ENCODE assay signal across 8 mouse cellular contexts in genomic region chr19:41442608-41442969, GRCm38 (mm10). TPM values are rescaled to one million over a fixed set of nuclear protein-coding genes. Genes with fewer than 3 reads are reported as not detected.
DNase-seq lines count a peak whose midpoint lies in the region; ATAC-seq and TF ChIP-seq lines count a peak whose summit lies in the region.

No protein-coding gene starts in this region.

- no peaks in the 10 kb centered on the region for H3K36me3 ChIP-seq in intestine, postnatal 0 days (ENCODE audit: control insufficient read depth, insufficient read depth)
- H3K36me3 ChIP-seq in liver, postnatal 0 days (replicated peaks; ENCODE audit: insufficient read depth, low read length) = no peaks in the 10 kb centered on the region
- H3K36me3 ChIP-seq in neural tube, embryonic 11.5 days (ENCODE audit: control insufficient read depth, insufficient read depth, low read length) = no peaks in the 10 kb centered on the region

- no peaks in the 10 kb centered on the region for H3K27me3 ChIP-seq in intestine, postnatal 0 days (replicated peaks; ENCODE audit: control insufficient read depth, insufficient read depth, low read length)
- no peaks in the 10 kb centered on the region for H3K27me3 ChIP-seq in liver, postnatal 0 days (ENCODE audit: insufficient read depth, low read length)
- H3K27me3 ChIP-seq in neural tube, embryonic 11.5 days (ENCODE audit: control insufficient read depth, insufficient read depth, low read length) = no peaks in the 10 kb centered on the region

- H3K9me3 ChIP-seq in intestine, postnatal 0 days (ENCODE audit: control insufficient read depth) = no peaks in the 10 kb centered on the region
- no peaks in the 10 kb centered on the region for H3K9me3 ChIP-seq in liver, postnatal 0 days (ENCODE audit: low read length)
- H3K9me3 ChIP-seq in neural tube, embryonic 11.5 days (ENCODE audit: control insufficient read depth, low read length) = no peaks in the 10 kb centered on the region

- peaks cover 20% of the 10 kb centered on the region; the same call in 1 of the 2 replicates for H3K4me1 ChIP-seq in intestine, postnatal 0 days (replicated peaks; ENCODE audit: control insufficient read depth, insufficient read depth, low read length)
- peaks cover 25% of the 10 kb centered on the region for H3K4me1 ChIP-seq in liver, postnatal 0 days (ENCODE audit: insufficient read depth)
- H3K4me1 ChIP-seq in neural tube, embryonic 11.5 days (ENCODE audit: control insufficient read depth, insufficient read depth, low read length) = no peaks in the 10 kb centered on the region

- 30% methylated on average over 6 of the region's 6 CpGs for WGBS in intestine, postnatal 0 days
- WGBS in liver, postnatal 0 days (ENCODE audit: insufficient replicate concordance) = 6% methylated on average over 6 of the region's 6 CpGs
- 22% methylated on average over 6 of the region's 6 CpGs for WGBS in neural tube, embryonic 11.5 days

- no peak for TF ChIP-seq EP300 in liver, postnatal 0 days (IDR thresholded peaks at IDR 0.05; ENCODE audit: low read depth)

- no peak overlapping the region for H3K27ac ChIP-seq in intestine, postnatal 0 days (ENCODE audit: low read depth, low read length)
- H3K27ac ChIP-seq in liver, postnatal 0 days (ENCODE audit: low read depth) = peak overlapping the region; percentile 50; the same call in 1 of the 2 replicates
- no peak overlapping the region for H3K27ac ChIP-seq in neural tube, embryonic 11.5 days (ENCODE audit: low read depth, low read length)

- no peak overlapping the region for H3K9ac ChIP-seq in intestine, postnatal 0 days (ENCODE audit: low read depth, low read length)
- H3K9ac ChIP-seq in liver, postnatal 0 days (replicated peaks) = peak overlapping the region; percentile 49
- H3K9ac ChIP-seq in neural tube, embryonic 11.5 days (ENCODE audit: low read length) = no peak overlapping the region

- H3K4me3 ChIP-seq in intestine, postnatal 0 days (ENCODE audit: low read depth, low read length) = peak overlapping the region; percentile 9; the same call in 1 of the 2 replicates
- peak overlapping the region; percentile 50 for H3K4me3 ChIP-seq in liver, postnatal 0 days (ENCODE audit: low read depth, low read length)
- no peak overlapping the region for H3K4me3 ChIP-seq in neural tube, embryonic 11.5 days (ENCODE audit: low read depth, low read length)

- ATAC-seq in common myeloid progenitor, adult 5-6 weeks (replicated peaks; ENCODE audit: low read depth, poor library complexity, severe bottlenecking) = peak; percentile 65
- ATAC-seq in intestine, postnatal 0 days = no peak
- peak; percentile 75 for ATAC-seq in liver, postnatal 0 days
- no peak for ATAC-seq in neural tube, embryonic 11.5 days (ENCODE audit: insufficient read depth, low FRiP score, low TSS enrichment)

- TF ChIP-seq CTCF in intestine, postnatal 0 days (IDR thresholded peaks at IDR 0.05; ENCODE audit: low read depth) = peak; percentile 88
- TF ChIP-seq CTCF in liver, postnatal 0 days (IDR thresholded peaks at IDR 0.05; ENCODE audit: low read depth) = peak; percentile 97

- H3K4me2 ChIP-seq in intestine, postnatal 0 days (replicated peaks; ENCODE audit: low read depth) = peak overlapping the region; percentile 17
- peak overlapping the region; percentile 71 for H3K4me2 ChIP-seq in liver, postnatal 0 days (ENCODE audit: low read depth, low read length)
- H3K4me2 ChIP-seq in neural tube, embryonic 11.5 days (ENCODE audit: low read depth) = peak overlapping the region; percentile 25; the same call in 1 of the 2 replicates

- DNase-seq in 416B (ENCODE audit: low read depth) (peak; percentile 73), MEL-GATA-1-ER (ENCODE audit: extremely low read depth, low read depth) (peak; percentile 70)
- peak; percentile 36 to 68 for DNase-seq in heart, adult 18-20 months
- DNase-seq in liver, postnatal 0 days = peak; percentile 89
- DNase-seq in neural tube, embryonic 11.5 days (ENCODE audit: low spot score) = peak; percentile 64
- peak; percentile 31 to 77 for DNase-seq in thymus, postnatal 10 days (ENCODE audit: low spot score in 2 of 2)

RNA-seq across cellular contexts. Expression of gene Lcor, which starts 39.8 kb away (rescaled TPM):
- 17.8 and 21.1 TPM in 2 replicates for total RNA-seq in common myeloid progenitor, adult 5-6 weeks (2017)
- total RNA-seq in heart, adult 18-20 months (2021) = 10 to 100 TPM; 12.2 to 12.4 TPM
- polyA plus RNA-seq in intestine, postnatal 0 days (2015; fragmentation: Nextera tagmentation; extraction: Ambion mirVana) = 16.0 and 18.4 TPM in 2 replicates
- 7.9 and 9.0 TPM in 2 replicates for polyA plus RNA-seq in liver, postnatal 0 days (2015; fragmentation: Nextera tagmentation; extraction: Ambion mirVana)
- polyA plus RNA-seq in neural tube, embryonic 11.5 days (2014; fragmentation: Nextera tagmentation; extraction: Ambion mirVana) = 29.7 and 32.8 TPM in 2 replicates

RNA-seq across cellular contexts. Expression of gene Pik3ap1, which starts 57.7 kb away (rescaled TPM):
- total RNA-seq in common myeloid progenitor, adult 5-6 weeks (2017) = 10.0 and 10.2 TPM in 2 replicates
- total RNA-seq in heart, adult 18-20 months (2021) = 1 to 10 TPM; 1.0 to 2.5 TPM
- 2.0 and 2.2 TPM in 2 replicates for polyA plus RNA-seq in intestine, postnatal 0 days (2015; fragmentation: Nextera tagmentation; extraction: Ambion mirVana)
- polyA plus RNA-seq in liver, postnatal 0 days (2015; fragmentation: Nextera tagmentation; extraction: Ambion mirVana) = 17.1 and 21.8 TPM in 2 replicates
- polyA plus RNA-seq in neural tube, embryonic 11.5 days (2014; fragmentation: Nextera tagmentation; extraction: Ambion mirVana) = 1.5 and 2.0 TPM in 2 replicates

Comparison
In these comparisons a context has a peak if more than half of its experiments do, and no peak if none do; other contexts are left out.
1. ATAC-seq: peak in common myeloid progenitor, adult 5-6 weeks (single experiment) and liver, postnatal 0 days (single experiment); none in intestine, postnatal 0 days (single experiment) and neural tube, embryonic 11.5 days (single experiment).
2. H3K4me2 ChIP-seq: peak in every context shown above with its lines; median percentile 71 in liver, postnatal 0 days; 25 in neural tube, embryonic 11.5 days; 17 in intestine, postnatal 0 days.
3. Peak in every context shown above with its lines, with median percentiles within 50 percentile points of each other: DNase-seq.